ENCODE assay signal across 9 mouse cellular contexts in the genomic region with DNA sequence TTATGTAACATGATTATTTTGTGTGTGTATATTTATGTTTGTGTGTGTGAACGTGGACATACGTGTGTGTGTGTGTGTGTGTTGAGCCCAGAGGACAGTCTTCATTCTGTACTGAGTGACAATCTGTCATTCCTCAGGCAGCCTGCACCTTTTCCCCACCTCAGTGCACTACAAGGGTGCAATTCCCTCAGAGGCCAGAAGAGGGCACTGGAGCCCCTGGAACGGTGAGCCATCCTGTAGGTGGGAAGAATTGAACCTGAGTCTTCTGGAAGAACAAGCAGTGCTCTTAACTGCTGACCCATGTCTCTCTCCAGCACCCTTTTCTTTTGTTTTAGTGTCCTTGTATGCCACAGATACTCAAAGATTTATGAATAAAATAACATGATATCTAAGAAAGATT. TPM values are rescaled to one million over a fixed set of nuclear protein-coding genes. Genes with fewer than 3 reads are reported as not detected.
DNase-seq lines count a peak whose midpoint lies in the region; ATAC-seq and TF ChIP-seq lines count a peak whose summit lies in the region.
"Had no signal": no experiment of that assay in that cellular context is flagged by ENCODE, and none has a peak within 500 bp of the region (broad histone marks: within the 10 kb centered on the region; RNA-seq: fewer than 3 reads in every experiment).

No protein-coding gene starts in this region.

- H3K9ac ChIP-seq in kidney, embryonic 14.5 days (ENCODE audit: low read depth, low read length), result no peak overlapping the region
- H3K9ac ChIP-seq: limb, embryonic 13.5 days had no signal

- DNase-seq in heart, postnatal 14 days, result peak; percentile 47 to 63
- DNase-seq in heart, adult 9 months (ENCODE audit: low spot score in 2 of 2), result no peak
- DNase-seq in 3134 (ENCODE audit: extremely low read depth, insufficient read length, low spot score) (peak; percentile 26), G1E (ENCODE audit: low spot score) (peak; percentile 46)
- DNase-seq in cerebellum, adult 11-12 months, result peak; percentile 75
- peak; percentile 50 to 78 for DNase-seq in lung, postnatal 4 days

- WGBS in kidney, embryonic 14.5 days, result 25% methylated on average over 3 of the region's 3 CpGs

- no peaks in the 10 kb centered on the region for H3K36me3 ChIP-seq in G1E (replicated peaks)
- no peaks in the 10 kb centered on the region for H3K36me3 ChIP-seq in kidney, embryonic 14.5 days (ENCODE audit: control insufficient read depth, insufficient read depth, low read length)
- H3K36me3 ChIP-seq in testis, adult 2 months (ENCODE audit: control insufficient read depth, insufficient read depth, low read length), result no peaks in the 10 kb centered on the region
- H3K36me3 ChIP-seq: limb, embryonic 13.5 days had no signal

- H3K4me2 ChIP-seq in kidney, embryonic 14.5 days (replicated peaks; ENCODE audit: low read depth, low read length), result no peak overlapping the region
- H3K4me2 ChIP-seq: limb, embryonic 13.5 days had no signal

- H3K27me3 ChIP-seq in G1E (ENCODE audit: insufficient read depth, low read length), result peaks cover 18% of the 10 kb centered on the region
- no peaks in the 10 kb centered on the region for H3K27me3 ChIP-seq in kidney, embryonic 14.5 days (ENCODE audit: control insufficient read depth, insufficient read depth, low read length)
- H3K27me3 ChIP-seq in testis, adult 2 months (ENCODE audit: control insufficient read depth, insufficient read depth, low read length), result no peaks in the 10 kb centered on the region

- intact Hi-C loops in heart, postnatal 14 days (cut with DNase I), result loop anchor here (2.0 kb wide), 1 partner anchor 55 kb away; no protein-coding TSS in a partner anchor

- no peak overlapping the region for H3K4me3 ChIP-seq in G1E (ENCODE audit: low read depth, low read length)
- H3K4me3 ChIP-seq in kidney, embryonic 14.5 days (ENCODE audit: low read length), result no peak overlapping the region
- no peak overlapping the region for H3K4me3 ChIP-seq in testis, adult 2 months (ENCODE audit: control insufficient read depth, low read depth, low read length)
- H3K4me3 ChIP-seq: limb, embryonic 13.5 days had no signal

- no peak for TF ChIP-seq POLR2A in testis, adult 2 months (IDR thresholded peaks at IDR 0.05; ENCODE audit: control insufficient read depth, low read depth, low read length)

- H3K9me3 ChIP-seq in G1E (replicated peaks), result no peaks in the 10 kb centered on the region
- H3K9me3 ChIP-seq in kidney, embryonic 14.5 days (ENCODE audit: control insufficient read depth, low read length), result no peaks in the 10 kb centered on the region
- H3K9me3 ChIP-seq: limb, embryonic 13.5 days had no signal

- TF ChIP-seq CTCF in G1E (IDR thresholded peaks at IDR 0.05; ENCODE audit: low read depth, low read length), result peak; percentile 96
- TF ChIP-seq CTCF in testis, adult 2 months (IDR thresholded peaks at IDR 0.05; ENCODE audit: control insufficient read depth, insufficient read depth, insufficient replicate concordance, low read depth, low read length), result peak; percentile 93

- no peak overlapping the region for H3K27ac ChIP-seq in kidney, embryonic 14.5 days (ENCODE audit: low read depth, low read length)
- H3K27ac ChIP-seq in testis, adult 2 months (ENCODE audit: control insufficient read depth, insufficient read depth, low read depth, low read length), result no peak overlapping the region
- H3K27ac ChIP-seq: limb, embryonic 13.5 days had no signal

- ATAC-seq in G1E (ENCODE audit: extremely low read depth, insufficient number of reproducible peaks, low FRiP score, poor library complexity, severe bottlenecking), result no peak; the same call in 1 of the 2 replicates
- ATAC-seq in kidney, embryonic 14.5 days (ENCODE audit: low FRiP score, low TSS enrichment), result 0 out of 2 replicates have a peak, but pooled peaks have one; percentile 21

- H3K4me1 ChIP-seq in G1E (ENCODE audit: insufficient read depth, low read depth, low read length), result no peaks in the 10 kb centered on the region; the same call in none of the 2 replicates
- no peaks in the 10 kb centered on the region for H3K4me1 ChIP-seq in kidney, embryonic 14.5 days (ENCODE audit: control insufficient read depth, insufficient read depth, low read length)
- H3K4me1 ChIP-seq in testis, adult 2 months (ENCODE audit: control insufficient read depth, insufficient read depth, low read length), result peaks cover 13% of the 10 kb centered on the region
- H3K4me1 ChIP-seq: limb, embryonic 13.5 days had no signal

RNA-seq across cellular contexts. Expression of a gene that starts 23.7 kb away (rescaled TPM):
- under 1 TPM; 0.29 to 0.33 TPM for total RNA-seq in heart, postnatal 14 days (2021)
- total RNA-seq in G1E (2014; fragmentation: Nextera tagmentation) (not detected in 2 replicates), G1E (2017) (0.11 TPM in 1 of 2 replicates, not detected in the other)
- polyA plus RNA-seq in G1E (2012), result not detected in 2 replicates
- polyA plus RNA-seq in kidney, embryonic 14.5 days (2014; fragmentation: Nextera tagmentation; extraction: Ambion mirVana), result 0.57 and 0.87 TPM in 2 replicates
- polyA plus RNA-seq in testis, adult 2 months (2012; rRNA removed), result 1.1 and 1.3 TPM in 2 replicates

RNA-seq across cellular contexts. Expression of a gene that starts 30.8 kb away (rescaled TPM):
- under 1 TPM in 1 of 2 experiments, not detected in 1; 0.14 TPM for total RNA-seq in heart, postnatal 14 days (2021)
- total RNA-seq in G1E (2014; fragmentation: Nextera tagmentation) (6.7 and 12.3 TPM in 2 replicates), G1E (2017) (3.3 and 3.5 TPM in 2 replicates)
- 7.4 and 8.2 TPM in 2 replicates for polyA plus RNA-seq in G1E (2012)
- 0.28 and 0.77 TPM in 2 replicates for polyA plus RNA-seq in kidney, embryonic 14.5 days (2014; fragmentation: Nextera tagmentation; extraction: Ambion mirVana)
- 101 and 141 TPM in 2 replicates for polyA plus RNA-seq in testis, adult 2 months (2012; rRNA removed)

Comparison
In these comparisons a context has a peak if more than half of its experiments do, and no peak if none do; other contexts are left out.
1. DNase-seq: peak in heart, postnatal 14 days (2 of 2), 3134 (single experiment), G1E (single experiment), cerebellum, adult 11-12 months (single experiment) and lung, postnatal 4 days (2 of 2); none in heart, adult 9 months (0 of 2).
2. RNA of a gene that starts 30.8 kb away (polyA plus RNA-seq): 101 to 141 TPM in testis, adult 2 months; 7.4 to 8.2 TPM in G1E and 0.28 to 0.77 TPM in kidney, embryonic 14.5 days; every median in the first group is over 10 times any median in the second.